Mouse (Mus musculus) megakaryocyte, embryonic 14.5 days (primary cell): ENCODE measurements around the gene Ccdc85b.

ENCODE experiments used
- FLI1 ChIP-seq: IDR thresholded peaks from 2 replicates; pipeline ENCODE4 v1.6.1; 2012; ENCODE audit warnings: low read length, inconsistent platforms, mixed read lengths
- GATA1 ChIP-seq: IDR thresholded peaks from 3 replicates; pipeline ENCODE4 v1.6.1; 2012; ENCODE audit warnings: mixed read lengths, low read length, inconsistent platforms, borderline replicate concordance

GRCm38 (mm10) chr19:5465037-5465436 is 7.3 kb upstream of the Ccdc85b start:
- no peak for TF ChIP-seq GATA1
- no peak for TF ChIP-seq FLI1
